Mouse (Mus musculus) testis, postnatal 10 days (tissue): Measurements from ENCODE around the gene Tti1.

Experiments used
- DNase-seq: peaks from one replicate; pipeline ENCODE4 v3.0.0; 2021; ENCODE audit warnings: low spot score

Tti1 gene

DNA sequence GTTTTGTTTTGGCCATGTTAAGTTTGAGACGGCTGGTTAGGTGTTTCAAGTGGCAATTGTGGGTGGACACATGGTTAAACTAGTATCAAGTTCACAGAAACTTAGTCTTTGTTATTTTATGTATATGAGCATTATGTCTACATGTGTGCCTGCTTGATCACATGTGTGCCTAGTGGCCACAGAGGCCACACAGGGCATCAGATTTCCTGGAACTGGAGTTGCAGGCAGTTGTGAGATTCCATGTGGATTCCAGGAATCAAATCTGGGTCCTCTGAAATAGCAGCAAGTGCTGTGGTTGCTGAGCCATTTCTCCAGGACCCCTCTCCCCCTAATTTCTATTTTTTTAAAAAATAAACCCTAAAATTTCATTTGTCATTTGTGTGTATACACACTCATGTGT, 11.4 kb upstream of the Tti1 start:
- DNase-seq = no peak

GRCm38 (mm10) chr2:158037571-158037970, 9.3 kb upstream of the Tti1 start:
- DNase-seq = no peak

GRCm38 (mm10) chr2:158036953-158037352, 8.7 kb upstream of the Tti1 start:
- no peak for DNase-seq

GRCm38 (mm10) chr2:158036408-158036807, 8.2 kb upstream of the Tti1 start:
- no peak for DNase-seq

GRCm38 (mm10) chr2:158035813-158036212, 7.6 kb upstream of the Tti1 start:
- no peak for DNase-seq

DNA sequence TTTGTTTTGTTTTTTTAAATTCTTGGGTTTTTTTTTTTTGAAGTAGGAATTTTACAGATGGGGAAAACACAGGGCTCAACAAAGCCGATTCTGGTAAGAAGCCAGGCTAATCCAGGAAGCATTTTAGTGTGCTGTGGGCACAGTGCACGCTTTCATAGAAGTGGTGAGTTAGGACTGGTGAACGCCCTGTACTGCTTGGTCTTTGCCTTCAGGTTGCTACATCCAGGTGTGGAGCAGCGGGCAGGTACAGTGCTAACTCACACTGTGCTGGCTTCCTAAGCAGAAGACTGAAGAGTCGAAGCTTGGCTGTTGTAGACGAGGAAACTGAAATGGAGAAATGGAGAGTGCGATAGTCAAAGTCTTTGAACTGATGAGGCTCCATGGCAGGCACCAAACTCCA, 1.8 kb upstream of the Tti1 start:
- no peak for DNase-seq

GRCm38 (mm10) chr2:158027855-158028353, 329 bp downstream of the Tti1 start:
- no peak for DNase-seq

DNA sequence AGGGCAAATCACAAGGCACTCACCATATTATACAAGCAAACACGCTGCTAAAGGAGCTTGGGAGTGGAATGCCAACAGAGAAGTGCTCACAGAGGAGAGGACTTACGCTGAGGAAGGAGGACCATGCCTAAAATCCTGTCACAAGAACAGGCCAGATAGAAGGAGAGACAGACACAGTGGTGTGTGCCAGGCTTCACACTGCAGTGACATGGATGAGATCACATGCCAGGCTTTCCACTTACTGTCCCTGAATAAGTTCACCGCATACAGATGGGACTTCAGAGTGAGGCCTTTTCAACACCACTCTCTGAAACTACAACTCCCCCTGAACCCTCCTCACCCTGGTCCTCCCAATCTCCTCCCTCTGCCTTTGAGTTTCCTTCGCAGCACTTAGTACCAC, 10.9 kb downstream of the Tti1 start:
- DNase-seq = no peak

DNA sequence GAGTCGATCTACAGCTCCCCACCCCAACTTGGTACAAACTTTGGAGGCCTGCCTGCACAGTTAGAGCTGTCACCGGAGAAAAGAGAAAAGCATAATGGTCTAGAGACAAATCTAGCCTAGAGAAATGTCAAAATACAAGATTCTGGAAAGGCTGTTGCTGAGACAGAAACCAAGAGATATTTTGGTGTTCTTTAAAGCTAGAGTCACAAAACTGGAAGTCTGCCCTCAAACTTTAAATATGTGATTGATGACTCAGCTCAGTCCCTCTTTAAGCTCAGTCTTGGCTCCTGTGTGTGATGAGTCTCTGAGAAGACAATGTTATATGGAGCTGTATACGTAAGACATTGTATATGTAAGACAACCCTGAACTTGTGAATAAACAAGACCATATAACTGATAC, 15.6 kb downstream of the Tti1 start:
- DNase-seq = no peak

GRCm38 (mm10) chr2:158009373-158009772, 18.9 kb downstream of the Tti1 start:
- DNase-seq = no peak

GRCm38 (mm10) chr2:158005641-158006040, 22.6 kb downstream of the Tti1 start:
- no peak for DNase-seq

DNA sequence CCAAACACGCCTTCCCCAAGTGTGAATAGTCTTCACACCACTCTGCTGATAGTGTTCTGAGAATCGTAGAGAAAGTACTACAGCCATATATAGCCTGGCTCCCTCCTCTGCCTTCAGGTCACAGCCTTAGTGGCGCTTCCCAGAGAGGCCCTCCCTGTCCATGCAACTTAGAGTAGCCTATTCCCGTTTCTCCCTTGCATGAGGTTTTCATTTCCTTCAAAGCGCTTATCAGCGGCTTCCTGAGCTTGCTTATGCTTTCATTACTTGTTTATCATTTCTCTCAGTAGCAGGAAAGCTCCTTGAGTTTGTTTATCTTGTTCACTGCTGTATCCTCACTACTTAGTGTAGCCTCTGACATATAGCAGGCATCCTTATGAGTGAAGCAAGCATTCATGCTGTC, 23.6 kb downstream of the Tti1 start:
- DNase-seq = no peak

- no peak for DNase-seq
Observed at GRCm38 (mm10) chr2:157998817-157999216, 29.4 kb downstream of the Tti1 start.

DNA sequence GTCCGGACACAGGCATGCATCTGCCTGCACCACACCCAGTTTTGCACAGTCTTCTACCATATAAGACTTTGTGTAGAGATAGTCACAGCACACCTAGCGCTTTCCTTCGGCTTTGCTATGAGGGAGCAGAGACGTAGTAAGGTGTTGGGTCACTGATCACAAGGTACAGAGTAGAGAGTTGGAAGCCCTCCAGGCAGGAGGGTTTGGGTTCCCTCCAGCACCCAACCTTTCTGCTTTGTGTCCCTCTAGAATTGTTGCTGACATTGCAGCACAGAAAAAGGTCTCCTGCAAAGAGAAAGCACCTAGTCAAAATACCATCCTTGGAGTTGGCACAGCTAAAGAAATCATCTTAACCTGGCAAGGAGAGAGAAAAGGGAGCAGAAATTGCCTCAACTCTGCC, 35.7 kb downstream of the Tti1 start:
- no peak for DNase-seq

GRCm38 (mm10) chr2:157991026-157991425, 37.2 kb downstream of the Tti1 start:
- DNase-seq = no peak

GRCm38 (mm10) chr2:157989946-157990345, 38.3 kb downstream of the Tti1 start:
- no peak for DNase-seq

DNA sequence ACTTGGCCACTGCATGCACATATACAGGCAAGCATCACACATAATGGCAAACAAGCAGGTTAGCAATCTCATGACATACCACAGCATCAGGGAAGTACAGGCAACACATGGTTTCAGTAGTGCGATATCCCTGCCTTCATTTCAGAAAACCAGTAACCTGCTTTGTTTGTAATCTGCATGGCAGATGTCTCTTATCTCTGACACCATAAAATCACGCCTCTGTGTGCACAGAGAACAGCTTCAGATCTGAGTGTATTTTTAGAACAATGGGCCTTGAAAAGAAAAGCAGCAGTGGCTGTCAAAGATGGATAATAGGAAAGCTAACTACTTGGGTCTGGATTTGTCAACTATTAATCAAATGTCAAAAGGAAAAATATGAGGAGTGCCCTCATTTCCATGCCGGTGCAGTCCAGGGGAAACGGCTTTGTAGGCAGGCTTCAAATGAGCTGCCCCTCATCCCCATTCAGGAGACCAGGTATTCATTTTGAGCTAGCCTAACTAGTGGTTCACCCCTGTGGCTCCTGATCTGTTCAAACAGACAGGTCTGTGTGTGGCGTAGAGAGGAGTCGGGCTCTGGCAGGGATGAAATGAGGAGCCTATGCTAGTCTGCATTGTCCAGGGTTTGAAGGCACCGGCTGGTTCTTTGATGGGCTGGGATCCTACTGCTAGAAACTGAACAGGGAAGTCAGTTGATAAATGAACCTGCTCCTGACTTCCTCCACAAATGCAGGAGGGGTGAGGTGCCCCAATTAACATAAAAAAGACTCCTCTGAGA, 39.6 kb downstream of the Tti1 start:
- no peak for DNase-seq

- no peak for DNase-seq
Observed at GRCm38 (mm10) chr2:157986235-157986634, 42.0 kb downstream of the Tti1 start.

DNA sequence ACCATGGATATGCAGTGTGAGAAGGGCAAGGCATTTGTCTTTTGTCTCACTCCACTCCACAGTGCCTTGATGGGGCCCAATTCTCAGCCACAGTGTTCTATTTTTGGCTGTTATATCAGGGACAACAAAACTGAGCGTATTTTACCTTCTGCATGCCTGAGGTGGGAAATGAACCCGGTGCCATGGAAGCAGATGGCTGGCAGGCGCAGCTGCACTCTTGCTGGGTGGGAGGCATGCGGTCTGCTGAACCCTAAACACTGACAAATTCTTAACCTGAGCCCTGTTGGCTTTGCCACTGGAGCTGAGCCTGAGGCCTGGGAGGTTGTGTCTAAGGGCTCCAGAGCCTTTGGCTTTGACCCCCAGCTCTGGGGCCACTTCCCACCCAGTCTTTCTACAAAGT, 42.6 kb downstream of the Tti1 start:
- no peak for DNase-seq

DNA sequence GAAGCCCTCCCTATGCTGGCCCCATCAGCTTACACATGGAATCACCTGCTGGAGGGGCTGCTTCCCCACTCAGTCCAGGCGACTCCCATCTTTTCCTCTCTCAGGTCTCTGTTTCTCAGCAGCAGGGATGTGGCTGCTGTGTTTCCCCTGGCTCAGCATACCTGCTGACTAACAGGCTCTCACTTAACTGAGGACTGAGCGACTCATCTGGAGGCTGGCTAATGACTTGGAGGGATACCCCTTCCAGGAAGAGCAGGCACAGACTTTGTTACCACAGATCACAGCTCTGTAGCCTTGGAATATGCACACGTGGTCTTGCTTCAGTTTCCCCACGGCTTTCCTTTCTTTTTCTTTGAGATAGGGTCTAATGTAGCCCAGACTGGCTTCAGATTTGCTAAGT, 45.0 kb downstream of the Tti1 start:
- no peak for DNase-seq

GRCm38 (mm10) chr2:157982727-157983126, 45.5 kb downstream of the Tti1 start:
- DNase-seq = no peak

DNA sequence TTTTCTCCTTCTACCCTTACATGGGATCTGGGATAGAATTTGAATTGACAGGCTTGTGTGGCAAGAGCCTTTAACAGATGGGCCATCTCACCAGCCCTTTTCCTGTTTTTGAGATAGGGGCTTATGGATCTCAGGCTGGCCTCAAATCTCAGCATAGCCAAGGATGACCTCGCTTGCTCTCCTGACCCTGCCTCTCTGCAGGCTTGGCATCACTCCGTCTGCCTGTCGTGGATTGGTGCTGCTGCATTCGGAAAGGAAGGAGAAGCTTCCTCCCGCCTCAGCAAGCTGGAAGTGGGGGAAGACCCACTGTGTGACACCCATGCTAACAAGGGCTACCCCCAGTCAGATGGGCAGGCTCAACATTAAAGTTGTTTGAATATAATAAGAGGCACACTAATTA, 49.0 kb downstream of the Tti1 start:
- DNase-seq = no peak

DNA sequence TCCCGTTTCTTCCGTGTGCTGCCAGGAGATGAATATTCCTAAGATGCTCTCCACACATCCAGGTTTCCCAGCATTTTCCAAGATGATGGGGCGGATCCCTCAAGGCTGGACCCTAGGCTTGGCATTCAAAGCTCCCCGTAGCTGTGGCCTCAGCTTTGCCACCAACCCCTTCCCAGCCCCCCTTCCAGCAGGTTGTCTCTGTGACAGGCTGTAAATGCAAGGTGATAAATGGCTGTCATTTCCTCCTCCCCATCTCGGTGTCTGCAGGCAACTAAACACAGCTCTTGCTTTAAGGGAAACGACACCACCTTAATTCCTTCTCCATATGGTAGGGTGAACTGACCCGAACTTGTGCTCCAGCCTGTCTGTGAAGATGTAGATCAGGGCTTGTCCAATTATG, 52.6 kb downstream of the Tti1 start:
- DNase-seq = no peak
